Mouse (Mus musculus) heart, postnatal 4 days (tissue): Measurements from ENCODE around the gene Svbp. TPM values are rescaled to one million over a fixed set of nuclear protein-coding genes. Genes with fewer than 3 reads are reported as not detected.
A peak's percentile ranks its signal among the peaks of the same experiment; 100 is the strongest.

Experiments used
- DNase-seq: peaks from one replicate; pipeline ENCODE4 v3.0.0; 2021
- total RNA-seq, 2 experiments: library from RNA; stranded (reverse); gene quantifications; 2 replicates each; pipeline ENCODE4 v1.2.3; 2021

The Svbp gene
- total RNA-seq, 2 experiments from 2014 or later, result 42.8 to 43.2 TPM

DNA sequence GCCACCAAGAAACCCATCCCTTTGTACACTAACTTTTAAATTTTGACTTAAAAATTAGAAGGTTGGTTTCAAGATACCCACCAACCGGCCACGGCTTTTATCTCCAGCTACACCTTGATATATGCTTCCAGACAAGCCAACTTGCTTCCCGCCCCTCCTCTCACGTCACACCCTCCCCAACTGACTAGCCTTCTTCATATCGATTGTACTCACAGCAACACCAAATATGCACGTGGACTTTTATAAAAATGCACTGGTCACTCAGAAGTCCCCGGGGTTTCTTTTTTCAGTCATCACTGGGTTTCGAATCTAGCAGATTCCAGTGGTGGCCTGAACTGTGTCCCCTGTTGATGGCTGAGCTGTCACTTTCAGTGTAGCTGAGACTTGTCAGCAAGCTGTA, 4.5 kb upstream of the Svbp start:
- DNase-seq, result no peak

DNA sequence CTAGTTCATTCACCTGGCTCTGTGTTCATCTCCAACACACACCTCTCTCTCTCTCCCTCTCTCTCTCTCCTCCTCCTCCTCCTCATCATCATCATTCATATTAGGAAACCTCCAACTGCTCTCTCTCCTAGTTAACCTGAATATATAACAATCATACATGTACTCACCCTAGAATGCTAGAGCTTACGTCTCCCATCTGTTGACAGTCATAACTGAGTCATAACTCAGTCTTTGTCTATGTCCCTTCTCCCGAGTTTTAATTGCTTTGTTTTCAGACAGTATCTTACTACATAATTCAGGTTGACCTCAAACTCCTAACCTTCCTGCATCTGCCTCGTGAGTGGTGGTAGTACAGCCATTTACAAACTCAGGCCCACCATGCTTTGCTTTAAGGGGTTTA, 3.8 kb upstream of the Svbp start:
- no peak for DNase-seq

DNA sequence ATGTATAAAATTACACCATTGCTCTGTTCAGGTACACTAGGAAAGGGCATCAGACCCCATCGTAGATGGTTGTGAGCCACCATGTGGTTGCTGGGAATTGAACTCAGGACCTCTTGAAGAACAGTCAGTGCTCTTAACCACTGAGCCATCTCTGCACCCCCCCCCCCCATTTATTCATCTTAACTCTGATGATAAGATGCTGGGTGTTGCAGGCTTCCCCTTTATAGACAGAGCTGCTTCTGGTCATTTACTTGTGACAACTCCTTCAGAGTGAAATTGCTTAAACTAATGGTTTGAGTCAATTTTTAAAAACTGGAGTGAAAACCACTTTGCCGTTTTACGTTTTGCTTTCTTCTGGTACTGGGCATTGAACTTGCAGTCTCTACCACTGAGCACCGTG, 2.3 kb upstream of the Svbp start:
- no peak for DNase-seq

DNA sequence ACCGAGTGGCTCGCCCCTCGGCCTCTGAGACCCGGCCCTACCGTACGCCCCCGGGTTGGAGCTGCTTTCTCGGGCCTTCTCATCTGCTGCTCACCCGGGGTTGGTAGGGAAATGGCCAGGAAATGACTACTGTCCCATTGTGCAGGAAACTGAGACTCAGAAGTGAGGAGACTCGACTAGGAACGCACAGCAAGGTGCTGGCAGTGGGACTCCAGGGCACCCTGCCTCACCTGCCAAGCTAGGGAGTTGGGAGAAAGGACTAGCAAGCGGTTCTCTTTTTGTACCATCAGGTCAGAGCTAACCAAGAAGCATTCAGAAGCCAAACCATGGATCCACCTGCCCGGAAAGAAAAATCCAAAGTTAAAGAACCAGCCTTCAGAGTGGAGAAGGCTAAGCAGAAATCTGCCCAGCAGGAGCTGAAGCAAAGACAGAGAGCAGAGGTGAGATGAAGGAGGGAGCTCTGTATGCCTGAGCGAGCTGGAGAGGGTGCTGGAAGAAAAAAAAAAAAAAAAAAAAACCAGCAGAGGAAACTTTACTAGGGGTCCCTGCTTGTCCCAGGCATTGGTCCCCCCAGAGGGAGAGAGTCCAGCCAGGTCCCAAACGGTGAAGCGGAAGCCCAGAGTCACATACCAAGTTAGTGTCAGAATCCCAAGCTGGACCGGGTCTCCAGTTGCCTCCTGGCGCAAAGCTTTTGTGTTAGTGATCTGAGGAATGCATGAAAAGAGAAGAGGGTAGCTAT, 645 bp downstream of the Svbp start:
- no peak for DNase-seq

DNA sequence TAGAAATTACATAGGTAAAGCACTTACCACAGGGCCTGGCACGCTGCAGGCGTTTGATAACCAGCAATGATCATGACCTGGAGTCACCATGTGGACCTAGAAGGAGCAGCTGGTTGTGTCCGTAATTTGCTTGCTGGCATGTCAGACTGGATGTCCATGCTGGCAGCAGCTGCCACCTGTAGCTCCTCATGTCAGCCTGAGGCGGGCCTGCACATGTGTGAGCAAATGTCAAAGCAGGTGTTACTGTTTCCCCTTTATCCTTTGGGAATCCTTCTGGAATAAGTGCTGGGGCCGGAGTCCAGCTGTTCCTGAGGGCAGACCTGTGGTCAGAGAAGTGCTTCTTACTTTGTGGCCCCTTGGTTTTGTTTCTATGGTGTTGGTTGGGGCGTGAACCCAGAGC, 3.0 kb downstream of the Svbp start:
- no peak for DNase-seq

DNA sequence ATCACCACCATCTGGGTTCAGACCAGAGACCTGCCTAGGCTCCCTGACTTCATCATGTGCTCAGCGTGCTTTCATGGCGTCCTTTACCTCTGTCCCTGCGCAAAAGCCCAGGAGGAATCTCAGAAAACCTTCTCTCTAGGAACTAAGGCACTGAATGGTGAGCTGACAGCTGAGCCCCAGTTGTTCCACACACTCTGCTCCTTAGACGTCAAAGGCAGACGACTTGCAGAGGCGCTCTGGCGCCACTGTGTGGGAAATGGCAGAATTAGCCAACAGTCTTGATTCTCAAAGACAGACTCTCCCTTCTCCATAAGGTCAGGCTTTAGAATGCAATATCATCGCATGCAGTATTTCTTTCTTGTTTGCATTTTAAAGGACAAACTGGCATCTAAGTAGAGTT, 9.6 kb downstream of the Svbp start:
- DNase-seq, result peak; percentile 74

DNA sequence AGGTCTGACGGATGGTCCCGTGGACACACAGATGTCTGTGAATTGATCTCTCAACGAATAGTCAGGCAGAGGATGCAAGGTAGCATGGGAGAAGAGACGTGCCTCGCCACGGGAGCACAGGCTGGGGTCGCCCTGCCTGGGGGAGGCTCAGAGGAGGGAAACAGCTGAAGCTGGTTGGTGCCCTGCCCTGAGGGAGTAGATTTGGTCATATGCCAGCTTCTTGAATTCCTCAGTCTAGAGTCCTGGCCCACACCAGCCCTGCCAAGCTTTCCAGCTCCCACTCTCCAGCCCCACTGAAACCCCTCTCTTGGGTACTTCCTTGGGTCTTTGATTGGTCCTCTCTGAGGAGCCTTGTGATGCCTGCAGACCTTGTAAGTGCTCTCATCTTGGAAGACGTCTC, 21.6 kb downstream of the Svbp start:
- DNase-seq, result no peak

DNA sequence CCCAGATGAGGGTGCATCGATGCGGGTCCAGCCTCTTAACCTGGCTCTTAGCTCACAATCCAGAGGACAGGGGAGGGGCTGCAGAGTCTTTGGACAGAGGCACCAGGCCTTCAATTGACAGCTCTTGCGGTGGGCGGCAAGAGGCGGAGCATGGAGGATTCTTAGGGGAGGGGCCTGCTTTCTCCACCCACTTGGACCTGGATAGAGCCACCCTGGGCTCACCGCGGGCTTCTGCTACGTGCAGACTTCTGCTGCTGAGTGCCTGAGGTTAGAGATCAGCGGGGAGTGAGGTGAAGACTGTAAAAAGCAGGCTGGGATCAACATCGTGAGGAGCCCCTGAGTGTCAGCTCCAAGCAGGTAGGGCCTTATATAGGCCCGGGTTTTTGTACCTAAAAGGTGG, 23.1 kb downstream of the Svbp start, which contains the start of gene Tmem269:
Gene Tmem269, minus strand, starts transcription at position 49 of the 400 bp plus-strand sequence.
- DNase-seq, result no peak

DNA sequence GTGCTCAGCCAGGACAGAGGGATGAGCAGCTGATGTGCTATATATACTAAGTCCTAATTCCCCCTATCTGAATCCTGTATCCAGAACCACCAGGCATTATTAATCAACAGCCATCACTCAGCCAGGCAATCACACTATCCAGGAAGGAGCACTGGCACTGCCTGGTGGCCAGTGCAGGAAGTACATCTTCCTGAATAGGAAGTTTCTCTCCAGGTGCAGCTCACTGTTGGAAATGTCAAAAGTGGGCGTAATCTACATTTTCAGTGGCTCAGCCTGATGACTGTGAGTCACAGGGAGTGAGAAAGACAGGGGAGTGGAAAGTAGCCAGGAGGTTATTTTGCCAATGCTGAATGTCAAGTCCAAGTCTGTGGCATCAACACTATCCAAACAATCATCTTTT, 28.6 kb downstream of the Svbp start:
- peak; percentile 33 for DNase-seq

DNA sequence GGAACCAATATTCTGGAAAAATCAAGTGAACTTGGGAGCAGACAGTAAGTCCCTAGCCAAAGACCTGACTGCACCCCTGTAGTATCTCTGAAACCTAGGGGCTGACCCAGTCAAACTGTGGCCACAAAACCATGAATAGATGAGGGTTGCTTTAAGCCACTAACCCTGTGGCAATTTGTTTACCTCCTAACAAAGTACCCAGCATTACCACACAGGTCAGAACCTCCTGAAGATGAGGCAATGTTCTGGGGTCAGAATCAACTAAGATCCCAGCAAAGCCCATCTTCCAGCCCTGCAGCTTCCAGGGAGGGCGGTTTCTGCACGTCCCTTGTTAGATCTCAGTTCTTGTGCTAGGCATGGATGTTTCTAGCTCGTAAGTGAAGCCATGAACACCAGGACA, 29.4 kb downstream of the Svbp start:
- no peak for DNase-seq

DNA sequence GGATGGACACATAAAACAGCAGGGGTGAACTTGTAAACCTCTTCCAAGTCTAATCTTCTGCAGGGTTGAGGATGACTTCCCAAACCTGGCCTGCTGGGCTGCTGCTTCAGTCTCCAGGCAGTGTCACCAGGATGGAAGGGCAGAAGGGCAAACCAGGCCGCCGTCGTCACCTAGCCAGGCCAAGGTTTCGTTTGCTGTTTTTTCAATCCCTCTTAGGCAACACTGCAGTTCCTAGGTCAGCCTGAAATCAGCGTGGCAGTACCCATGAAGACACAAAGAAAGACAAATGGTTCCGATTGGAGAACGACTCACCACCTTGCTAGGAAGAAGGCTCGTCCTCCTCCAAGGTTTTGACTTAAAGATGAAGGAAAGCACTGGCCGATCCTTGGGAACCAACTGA, 30.6 kb downstream of the Svbp start:
- DNase-seq, result no peak

DNA sequence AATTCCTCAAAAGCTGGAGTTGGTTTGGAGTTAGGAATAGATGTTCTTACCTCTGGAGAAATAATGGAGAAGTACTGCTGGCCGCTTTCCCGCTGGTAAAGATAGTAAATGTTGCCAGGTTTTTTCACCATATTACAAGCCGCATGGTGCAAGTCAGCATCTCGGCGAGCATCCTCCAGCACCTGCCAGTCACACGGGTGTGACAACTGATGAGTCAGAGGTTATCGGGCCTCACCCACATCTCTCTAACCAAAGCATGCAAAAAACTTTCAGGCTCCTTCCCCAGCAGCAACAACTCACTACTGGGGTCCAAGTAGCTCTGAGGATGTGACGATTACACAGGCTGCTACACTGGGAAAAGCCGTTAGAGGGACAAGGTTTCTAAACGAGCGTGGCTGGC, 31.6 kb downstream of the Svbp start:
- no peak for DNase-seq

DNA sequence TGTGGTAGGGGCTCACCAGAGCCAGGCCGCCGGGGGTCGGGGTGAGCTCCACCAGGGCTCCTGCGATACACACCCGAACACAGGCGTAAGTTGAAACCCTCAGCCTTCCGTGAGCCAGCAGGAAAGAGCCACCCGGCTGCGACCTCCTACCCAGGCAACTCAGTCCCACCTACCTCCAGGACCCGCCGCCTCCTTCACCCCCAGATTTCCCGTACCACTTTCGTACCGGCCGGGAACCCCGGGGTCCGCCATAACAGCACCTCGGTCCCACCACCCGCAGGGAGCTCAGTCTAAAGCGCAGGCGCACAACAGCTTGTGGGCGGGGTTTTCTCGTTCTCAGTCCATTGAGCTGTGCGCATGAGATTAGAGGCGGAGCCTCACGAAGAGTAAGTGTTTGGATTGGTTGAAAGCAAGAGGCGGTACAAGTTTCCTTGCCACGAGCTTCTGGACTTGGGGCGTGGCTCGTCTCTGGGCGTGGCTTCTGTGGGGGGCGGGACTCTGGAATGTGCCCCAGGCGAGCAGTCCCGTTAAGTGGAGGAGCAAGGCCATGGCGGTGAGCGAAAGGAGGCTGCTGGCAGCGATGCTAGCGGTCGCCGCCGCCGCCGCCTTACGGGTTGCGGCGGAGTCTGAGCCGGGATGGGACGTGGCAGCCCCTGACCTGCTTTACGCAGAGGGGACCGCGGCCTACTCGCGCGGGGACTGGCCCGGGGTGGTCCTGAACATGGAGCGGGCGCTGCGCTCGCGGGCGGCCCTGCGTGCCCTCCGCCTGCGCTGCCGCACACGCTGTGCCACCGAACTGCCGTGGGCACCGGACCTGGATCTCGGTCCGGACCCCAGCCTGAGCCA, 37.5 kb downstream of the Svbp start, which contains the start of the genes AU022252 and P3h1:
Gene AU022252, minus strand, starts transcription at position 303 of the 846 bp plus-strand sequence.
Gene P3h1, plus strand, starts transcription at position 506 of the 846 bp plus-strand sequence.
- DNase-seq, result peak; percentile 99

DNA sequence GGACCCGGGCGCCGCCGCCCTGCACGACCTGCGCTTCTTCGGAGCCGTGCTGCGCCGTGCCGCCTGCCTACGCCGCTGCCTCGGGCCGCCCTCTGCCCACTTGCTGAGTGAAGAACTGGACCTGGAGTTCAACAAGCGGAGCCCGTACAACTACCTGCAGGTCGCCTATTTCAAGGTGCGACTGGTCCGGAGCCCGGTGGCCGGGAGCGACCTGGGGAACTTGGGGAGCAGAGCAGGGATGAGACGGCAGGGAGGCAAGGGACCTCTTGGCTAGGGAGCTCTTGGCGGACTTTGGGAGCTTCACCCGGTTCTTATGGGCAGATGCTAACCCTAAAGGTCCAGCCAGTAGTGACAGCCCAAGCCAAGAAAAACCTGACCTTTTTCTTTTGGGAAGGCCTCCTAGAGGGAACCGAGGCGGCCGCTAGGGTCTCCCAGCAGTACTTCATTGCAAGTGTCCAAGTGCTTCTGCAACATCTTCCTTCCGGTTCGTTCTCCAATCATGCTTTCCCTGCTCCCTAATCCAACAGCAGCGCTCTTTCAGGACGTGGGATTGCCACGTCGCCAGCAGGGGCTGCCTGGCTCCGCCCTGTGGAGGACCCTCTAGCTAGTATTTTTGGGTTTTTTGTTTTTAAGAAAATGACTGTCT, 38.3 kb downstream of the Svbp start:
- DNase-seq, result peak; percentile 59

DNA sequence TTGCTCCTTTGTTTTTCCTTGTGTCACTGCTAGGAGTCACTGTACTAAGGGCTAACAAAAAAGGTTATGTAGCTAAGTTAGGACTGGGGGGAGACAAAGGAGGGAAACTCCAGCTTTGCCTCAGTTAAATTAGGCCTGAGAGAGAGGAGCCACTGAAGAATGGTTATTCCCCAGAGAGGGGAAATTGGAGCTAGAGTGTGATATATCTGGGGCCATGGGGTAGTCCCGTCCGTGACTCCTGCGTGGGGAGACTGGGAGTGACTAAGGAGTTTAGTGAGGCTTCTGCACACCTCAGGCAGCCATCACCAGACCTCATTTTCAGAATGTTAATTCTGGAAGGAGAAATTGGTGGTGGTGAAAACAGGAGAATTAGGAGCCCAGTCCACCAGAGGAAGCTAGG, 39.2 kb downstream of the Svbp start:
- DNase-seq, result no peak

DNA sequence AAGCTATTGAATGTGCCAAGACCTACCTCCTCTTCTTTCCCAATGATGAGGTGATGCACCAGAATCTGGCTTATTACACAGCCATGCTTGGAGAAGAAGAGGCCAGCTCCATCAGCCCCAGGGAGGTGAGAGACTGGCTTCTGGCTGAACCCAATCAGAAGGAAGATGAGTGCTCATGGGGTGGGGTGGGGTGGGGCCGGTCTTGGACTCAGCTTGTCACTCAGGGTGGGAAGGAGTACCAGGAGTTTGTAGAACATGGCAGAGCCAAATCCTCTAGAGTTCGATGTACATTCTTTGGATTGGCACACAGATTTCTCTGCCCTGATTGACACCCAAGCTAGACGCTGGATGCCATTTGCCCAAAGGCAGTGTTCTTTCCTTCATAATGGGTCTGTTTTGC, 43.6 kb downstream of the Svbp start:
- no peak for DNase-seq

DNA sequence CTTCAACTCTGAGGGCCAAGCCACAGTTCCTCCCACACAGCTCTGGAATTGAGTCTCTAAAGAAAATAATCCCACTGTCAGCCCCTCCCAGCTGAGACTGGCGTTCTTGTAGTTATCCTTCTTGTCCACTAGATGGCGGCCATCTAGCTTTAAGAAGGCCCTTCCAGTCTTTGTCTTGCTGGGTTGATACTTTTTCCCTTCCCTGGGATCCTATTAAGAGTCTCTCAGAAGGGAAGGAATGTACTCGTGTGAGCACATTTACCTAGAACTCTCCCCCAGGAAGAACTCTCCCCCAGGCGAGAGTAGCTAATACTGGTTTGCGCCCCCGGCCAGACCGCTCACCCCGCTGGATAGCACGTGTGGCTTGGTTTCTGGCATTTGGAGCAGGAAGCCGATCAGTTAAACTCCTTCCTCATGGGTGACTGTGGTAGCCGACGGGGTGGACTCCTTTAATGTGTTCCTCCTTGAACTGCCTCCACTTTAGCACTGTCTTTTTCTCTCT, 44.1 kb downstream of the Svbp start:
- DNase-seq, result peak; percentile 53

DNA sequence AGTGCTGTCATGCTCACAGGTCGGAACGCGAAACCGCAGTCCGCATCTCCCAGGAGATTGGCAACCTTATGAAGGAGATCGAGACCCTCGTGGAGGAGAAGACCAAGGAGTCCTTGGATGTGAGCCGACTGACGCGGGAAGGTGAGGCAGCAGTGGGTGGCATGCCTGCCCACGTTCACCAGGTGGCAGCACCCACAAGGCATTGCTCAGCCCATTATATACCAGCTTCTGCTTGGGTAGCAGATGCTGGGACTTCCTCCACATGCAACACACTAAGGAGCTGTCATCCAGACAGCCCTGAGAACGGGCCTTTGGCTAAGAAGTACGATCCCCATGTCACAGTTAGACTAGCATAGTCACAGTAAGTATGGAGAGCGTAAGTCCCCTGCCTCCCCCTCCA, 46.6 kb downstream of the Svbp start:
- DNase-seq, result peak; percentile 56

DNA sequence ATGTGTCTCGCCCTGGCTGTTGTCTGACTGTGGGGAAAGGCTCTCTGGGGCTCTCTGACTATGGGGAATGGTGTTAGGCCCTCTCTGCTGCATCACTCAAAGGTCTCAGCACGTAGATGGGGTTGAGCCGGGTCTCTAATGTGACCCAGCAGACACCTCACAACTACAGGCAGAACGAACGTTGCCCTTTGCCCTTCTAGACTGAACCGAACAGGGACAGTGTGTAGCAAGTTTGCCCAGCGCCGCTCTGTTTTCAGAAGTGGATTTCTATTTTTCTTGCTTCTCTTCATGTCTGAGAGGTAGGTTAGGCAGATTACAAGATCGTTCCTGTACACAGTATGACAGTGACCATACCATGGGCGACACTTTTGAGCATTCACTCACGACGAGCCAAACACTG, 47.5 kb downstream of the Svbp start:
- no peak for DNase-seq

DNA sequence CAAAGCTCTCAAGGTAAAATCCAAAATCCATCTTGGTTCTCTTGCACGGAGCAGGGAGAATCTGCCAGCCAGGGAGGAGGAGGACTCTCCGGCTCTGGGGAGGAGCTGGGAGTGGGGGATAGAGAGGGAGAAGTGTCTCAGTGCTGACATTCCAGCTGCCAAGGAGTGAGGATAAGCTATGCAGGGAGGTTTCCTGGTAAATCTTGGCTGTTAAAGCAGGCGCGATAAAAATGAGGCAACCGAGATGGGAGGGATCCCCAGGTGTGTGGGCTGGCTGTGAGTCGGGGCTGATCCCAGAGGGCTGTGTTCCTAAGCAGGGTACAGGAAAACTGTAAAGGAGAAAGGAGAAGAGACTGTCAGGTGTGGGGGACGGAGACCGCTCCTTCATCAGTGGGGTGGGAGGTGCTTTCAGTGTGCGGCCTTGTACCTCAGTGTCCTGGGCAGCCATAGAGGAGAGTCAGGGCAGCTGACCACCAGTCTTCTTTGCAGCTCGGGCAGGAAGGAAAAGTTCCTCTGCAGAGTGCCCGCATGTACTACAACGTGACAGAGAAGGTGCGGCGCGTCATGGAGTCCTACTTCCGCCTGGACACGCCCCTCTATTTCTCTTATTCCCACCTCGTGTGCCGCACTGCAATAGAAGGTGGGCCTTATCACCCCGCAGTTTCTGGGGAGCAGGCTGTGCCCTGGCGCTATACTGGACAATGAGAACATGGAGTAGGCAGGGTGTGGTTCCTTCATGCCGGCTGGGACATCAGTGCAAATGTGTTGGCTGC, 49.5 kb downstream of the Svbp start:
- no peak for DNase-seq

DNA sequence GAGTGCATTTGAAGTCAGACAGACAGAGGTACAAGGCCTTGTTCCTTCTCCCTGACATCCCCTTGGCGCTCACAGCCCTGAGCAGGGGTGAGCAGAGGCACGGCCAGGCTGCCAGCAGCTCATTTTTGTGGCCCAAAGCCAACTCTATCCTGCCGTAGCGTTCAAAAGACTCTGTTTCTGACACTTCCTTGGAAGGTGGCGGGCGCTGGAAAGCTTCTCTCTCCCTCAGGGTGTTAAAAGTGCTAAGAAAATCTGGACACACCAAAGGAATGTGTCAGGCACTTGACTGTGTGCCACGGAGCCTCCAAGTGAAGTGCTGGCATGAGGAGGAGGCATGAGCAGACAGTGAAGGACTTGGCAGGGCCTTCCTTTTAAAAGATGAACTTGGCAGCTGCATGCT, 50.5 kb downstream of the Svbp start:
- DNase-seq, result peak; percentile 64

DNA sequence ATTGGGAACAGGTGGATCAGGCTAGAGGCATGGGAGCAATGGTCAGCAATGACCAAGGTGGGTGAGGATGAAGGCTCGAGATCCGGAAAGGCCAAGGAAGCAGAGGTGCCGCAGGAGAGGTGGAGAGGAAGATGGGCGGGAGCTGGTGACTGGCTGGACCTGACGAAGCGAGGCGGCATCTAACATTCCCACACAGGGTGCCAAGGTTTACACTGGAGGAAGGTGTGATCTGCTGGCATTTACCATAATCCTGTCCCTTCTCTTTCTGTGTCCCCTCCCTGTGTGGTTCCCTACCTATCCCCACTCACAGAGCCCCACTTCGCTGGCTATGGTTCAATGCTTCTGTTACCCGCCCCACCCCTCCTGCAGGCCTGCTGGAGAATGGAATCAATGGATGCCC, 50.9 kb downstream of the Svbp start:
- no peak for DNase-seq
